In the genomic region with DNA sequence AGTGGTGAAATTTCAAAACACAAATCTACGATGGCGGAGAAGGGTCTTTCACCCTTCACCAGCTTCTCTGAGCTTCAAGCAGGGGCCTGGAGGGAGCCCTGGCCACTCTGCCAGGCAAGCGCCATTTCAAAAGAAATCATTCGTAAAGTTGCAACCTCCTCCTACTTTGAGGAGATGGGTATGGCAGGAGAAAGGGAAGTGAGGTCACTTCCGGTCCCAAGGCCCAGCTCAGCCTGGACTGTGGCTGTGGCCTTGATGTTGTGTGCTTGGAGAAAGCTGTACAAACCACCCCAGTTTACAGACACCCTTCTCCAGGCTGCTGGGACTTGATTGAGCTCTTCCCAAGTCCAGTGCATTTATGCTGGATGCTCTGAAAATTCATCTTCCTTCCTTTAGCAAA, we compare ENCODE assay signal across 17 mouse cellular contexts. TPM values are rescaled to one million over a fixed set of nuclear protein-coding genes. Genes with fewer than 3 reads are reported as not detected.
DNase-seq lines count a peak whose midpoint lies in the region; ATAC-seq and TF ChIP-seq lines count a peak whose summit lies in the region.
"Had no signal": no experiment of that assay in that cellular context is flagged by ENCODE, and none has a peak within 500 bp of the region (broad histone marks: within the 10 kb centered on the region; RNA-seq: fewer than 3 reads in every experiment).

No protein-coding gene starts in this region.

- no peak overlapping the region for H3K4me2 ChIP-seq in lung, embryonic 14.5 days
- H3K4me2 ChIP-seq: embryonic facial prominence, embryonic 12.5 days; forebrain, embryonic 15.5 days; hindbrain, embryonic 14.5 days had no signal

- no peaks in the 10 kb centered on the region for H3K9me3 ChIP-seq in lung, embryonic 14.5 days (ENCODE audit: low read depth, low read length)
- H3K9me3 ChIP-seq: embryonic facial prominence, embryonic 12.5 days; forebrain, embryonic 15.5 days; heart, embryonic 10.5 days had no signal

- no peak overlapping the region for H3K27ac ChIP-seq in lung, embryonic 14.5 days (ENCODE audit: low read depth)
- H3K27ac ChIP-seq: embryonic facial prominence, embryonic 12.5 days; forebrain, embryonic 15.5 days; heart, embryonic 10.5 days; hindbrain, embryonic 14.5 days had no signal

- peak; percentile 12 for DNase-seq in lung, embryonic 14.5 days
- no peak for DNase-seq in lung, adult 2 months
- no peak for DNase-seq in kidney, postnatal 10 days
- no peak for DNase-seq in cerebellum, adult 11-12 months
- DNase-seq: adrenal gland, postnatal 10 days; cerebellum, adult 2 months; cerebellum, postnatal 10 days; gastrocnemius, postnatal 36 days; heart, adult 18-20 months; heart, postnatal 10 days had no signal

- ATAC-seq in lung, embryonic 14.5 days (ENCODE audit: insufficient read depth): no peak
- ATAC-seq in megakaryocyte, adult 5-6 weeks (ENCODE audit: poor library complexity, severe bottlenecking): peak; percentile 44
- ATAC-seq in neutrophil, adult 5-6 weeks (ENCODE audit: extremely low read depth, insufficient number of reproducible peaks, low FRiP score, poor library complexity, severe bottlenecking): peak; percentile 31; the same call in 1 of the 2 replicates
- no peak for ATAC-seq in megakaryocyte-erythroid progenitor cell, adult 5-6 weeks (replicated peaks; ENCODE audit: low FRiP score, low TSS enrichment, poor library complexity, severe bottlenecking)
- ATAC-seq: forebrain, embryonic 15.5 days had no signal

- 79% methylated on average over 5 of the region's 5 CpGs for WGBS in lung, embryonic 14.5 days
- WGBS in lung, adult 2 months: 67% methylated on average over 5 of the region's 5 CpGs

- H3K4me3 ChIP-seq in lung, embryonic 14.5 days (ENCODE audit: low read depth, low read length): no peak overlapping the region
- H3K4me3 ChIP-seq in lung, adult 2 months (replicated peaks; ENCODE audit: extremely low read depth, low read depth, low read length): no peak overlapping the region
- H3K4me3 ChIP-seq: embryonic facial prominence, embryonic 12.5 days; forebrain, embryonic 15.5 days; heart, embryonic 10.5 days had no signal

- no peaks in the 10 kb centered on the region for H3K4me1 ChIP-seq in lung, embryonic 14.5 days (ENCODE audit: insufficient read depth)
- no peaks in the 10 kb centered on the region for H3K4me1 ChIP-seq in lung, adult 2 months (ENCODE audit: control insufficient read depth, insufficient read depth, low read length)
- H3K4me1 ChIP-seq: embryonic facial prominence, embryonic 12.5 days; forebrain, embryonic 15.5 days had no signal

- H3K27me3 ChIP-seq in lung, embryonic 14.5 days (ENCODE audit: insufficient read depth, low read length): no peaks in the 10 kb centered on the region
- H3K27me3 ChIP-seq: embryonic facial prominence, embryonic 12.5 days; forebrain, embryonic 15.5 days had no signal

- no peaks in the 10 kb centered on the region for H3K36me3 ChIP-seq in lung, embryonic 14.5 days (ENCODE audit: insufficient read depth)
- H3K36me3 ChIP-seq: embryonic facial prominence, embryonic 12.5 days; forebrain, embryonic 15.5 days; heart, embryonic 10.5 days had no signal

- no peak for TF ChIP-seq CTCF in lung, embryonic 14.5 days (IDR thresholded peaks at IDR 0.05; ENCODE audit: low read depth)
- no peak for TF ChIP-seq CTCF in lung, adult 2 months (IDR thresholded peaks at IDR 0.05; ENCODE audit: insufficient read depth, low read length)

- no peak overlapping the region for H3K9ac ChIP-seq in lung, embryonic 14.5 days
- H3K9ac ChIP-seq: embryonic facial prominence, embryonic 12.5 days; forebrain, embryonic 15.5 days; hindbrain, embryonic 14.5 days had no signal

- no peak for TF ChIP-seq POLR2A in lung, adult 2 months (IDR thresholded peaks at IDR 0.05; ENCODE audit: borderline replicate concordance, extremely low read depth, low read depth, low read length)

RNA-seq across cellular contexts. Expression of a gene that starts 36.5 kb away (rescaled TPM):
- 6.0 and 6.6 TPM in 2 replicates for polyA plus RNA-seq in lung, embryonic 14.5 days (2014; fragmentation: Nextera tagmentation; extraction: Ambion mirVana)
- 15.7 and 19.7 TPM in 2 replicates for polyA plus RNA-seq in lung, adult 2 months (2012; rRNA removed)
- 87.8 and 90.2 TPM in 2 replicates for total RNA-seq in megakaryocyte, adult 5-6 weeks (2015)
- 157 and 178 TPM in 2 replicates for total RNA-seq in megakaryocyte, adult 5-6 weeks (2017)
- 778 and 787 TPM in 2 replicates for total RNA-seq in neutrophil, adult 5-6 weeks (2017)
- total RNA-seq in megakaryocyte-erythroid progenitor cell, adult 5-6 weeks (2014; fragmentation: Nextera tagmentation): 28.9 and 34.0 TPM in 2 replicates
- total RNA-seq in megakaryocyte-erythroid progenitor cell, adult 5-6 weeks (2017): 25.6 and 43.6 TPM in 2 replicates

Comparison
In these comparisons a context has a peak if more than half of its experiments do, and no peak if none do; other contexts are left out.
1. ATAC-seq: peak in megakaryocyte, adult 5-6 weeks (single experiment) and neutrophil, adult 5-6 weeks (single experiment); none in lung, embryonic 14.5 days (single experiment) and megakaryocyte-erythroid progenitor cell, adult 5-6 weeks (single experiment).